Mouse (Mus musculus): ENCODE data around the gene Pld4.
A peak's percentile ranks its signal among the peaks of the same experiment; 100 is the strongest.
"Not testable (repeated sequence)": the region's sequence is repeated elsewhere in the genome, so short reads cannot be mapped to it uniquely, and the experiment has no call there.

Pld4 gene

GRCm38 (mm10) chr12:112801864-112802846, 41.7 kb downstream of the Pld4 start, which contains the start of gene Ahnak2:
Ahnak2 (minus strand) TSS chr12:112802657.
- no peak for DNase-seq (ENCODE audit: low spot score in 2 of 2)

DNA sequence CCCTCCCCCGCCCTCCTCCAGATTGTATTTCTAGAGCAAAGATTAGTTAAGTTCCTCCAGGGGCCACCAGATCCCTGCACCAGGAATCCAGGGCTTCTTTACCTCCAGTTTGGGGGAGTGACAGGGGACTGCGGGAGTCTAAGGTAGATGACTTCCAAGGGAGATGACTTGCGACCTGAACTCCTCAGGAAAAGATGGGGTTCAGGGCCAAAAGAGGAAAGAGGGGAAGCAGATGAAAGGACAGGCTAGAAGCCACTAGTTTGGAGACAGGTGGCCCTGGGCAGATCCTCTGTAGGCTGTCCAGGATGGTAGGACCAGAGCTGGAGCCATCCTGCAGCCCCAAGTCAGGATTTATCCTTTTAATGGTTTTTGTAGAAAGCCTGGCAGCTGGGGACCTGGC, 42.5 kb downstream of the Pld4 start:
- no peak for DNase-seq (ENCODE audit: low spot score in 2 of 2)

DNA sequence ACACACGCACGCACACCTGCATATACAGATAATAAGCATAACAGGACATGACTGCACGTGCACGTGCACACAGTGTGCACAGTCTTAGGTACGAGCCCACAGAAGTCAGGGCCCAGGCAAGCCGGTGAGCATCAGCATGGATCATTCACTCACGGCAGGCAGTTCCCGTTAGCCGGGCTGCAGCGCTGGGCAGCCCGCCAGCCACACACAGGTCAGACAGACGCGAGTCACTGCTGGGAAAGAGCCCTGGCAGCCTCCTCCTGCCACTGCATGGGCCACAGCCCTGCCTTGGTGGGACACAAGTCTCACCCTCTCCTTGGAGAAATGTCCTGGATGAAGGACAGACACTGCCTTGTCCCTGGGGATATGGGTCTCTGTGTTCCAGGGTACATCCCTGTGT, 43.6 kb downstream of the Pld4 start:
- no peak for DNase-seq (ENCODE audit: low spot score in 2 of 2)

DNA sequence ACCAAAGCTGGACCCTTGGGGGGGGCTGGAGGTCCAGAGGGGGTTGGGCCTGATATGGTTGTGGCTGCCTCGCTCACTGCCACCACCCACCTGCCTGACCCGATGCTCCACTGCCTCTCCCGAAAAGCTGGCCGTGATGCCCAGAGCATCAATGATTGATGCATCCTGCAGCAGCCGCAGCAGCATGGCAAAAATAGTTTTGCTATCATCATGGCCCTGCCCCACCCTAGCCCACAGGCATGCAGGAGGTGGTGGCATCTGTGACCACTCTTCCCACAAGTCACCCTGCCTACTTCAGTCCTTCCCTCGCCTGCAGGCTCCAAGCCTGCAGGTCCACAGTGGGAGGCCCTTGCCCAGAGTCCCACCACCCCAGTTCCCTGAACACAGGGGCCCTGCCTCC, 45.6 kb downstream of the Pld4 start:
- DNase-seq (ENCODE audit: low spot score in 2 of 2) = no peak

- DNase-seq (ENCODE audit: low spot score in 2 of 2) = no peak
Observed at GRCm38 (mm10) chr12:112807796-112808195, 47.3 kb downstream of the Pld4 start.

DNA sequence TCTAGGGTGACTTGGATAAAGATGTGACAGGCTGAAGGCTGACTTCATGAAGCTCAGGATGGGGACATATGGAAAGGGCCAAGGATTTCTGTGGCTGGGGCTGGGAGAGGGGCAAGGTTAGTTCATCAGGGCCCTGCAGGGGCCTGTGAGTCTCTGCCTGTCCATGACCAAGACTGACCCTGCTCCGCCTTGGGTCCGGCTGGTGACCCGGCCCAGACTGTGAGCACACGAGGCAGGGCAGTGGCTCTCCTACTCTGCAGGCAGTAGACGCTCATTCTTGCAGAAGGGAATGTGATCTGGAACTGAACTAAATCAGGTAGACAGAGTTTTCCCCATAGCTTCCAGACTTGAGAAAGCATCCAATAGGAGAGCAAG, 47.7 kb downstream of the Pld4 start:
- no peak for DNase-seq (ENCODE audit: low spot score in 2 of 2)

DNA sequence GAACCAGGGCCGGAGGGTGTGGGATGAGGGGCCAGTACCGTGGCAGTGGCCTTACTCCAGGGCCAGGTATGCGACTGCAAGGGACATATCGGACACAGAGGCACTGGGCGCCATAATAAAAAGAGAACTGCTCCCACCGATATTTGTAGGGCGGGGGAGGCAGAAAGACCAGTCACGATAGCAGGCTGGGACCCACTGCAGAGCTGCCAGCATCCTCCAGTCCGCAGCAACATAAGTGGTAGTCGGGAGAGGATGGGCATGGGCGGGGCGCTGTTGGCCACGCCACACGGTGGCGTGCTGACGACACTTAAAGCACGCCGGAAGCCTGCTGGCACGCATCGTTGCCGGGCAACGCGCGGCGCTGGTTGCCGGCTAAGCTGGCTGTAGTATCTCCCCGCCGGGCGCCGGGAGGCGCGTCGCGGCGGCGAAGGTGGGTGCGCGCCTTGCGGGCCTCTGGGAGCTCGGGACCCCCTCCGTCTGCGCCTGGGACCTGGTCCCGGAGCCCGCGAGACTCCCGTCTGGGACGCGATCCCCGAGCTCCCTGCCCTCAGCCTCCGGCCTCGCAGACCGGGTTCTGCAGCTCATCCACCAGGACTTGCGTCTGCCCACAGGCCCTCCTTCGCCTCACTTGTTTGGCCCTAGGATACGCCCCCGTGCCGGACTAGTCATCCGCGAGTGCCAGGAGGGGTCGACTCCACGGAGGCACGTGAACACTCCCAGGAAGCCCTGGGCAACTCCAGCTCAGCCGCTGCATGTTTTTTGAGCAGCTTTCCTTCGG, 48.3 kb downstream of the Pld4 start, which contains the start of gene Clba1:
Clba1 (plus strand) TSS at position 351 of the 778 bp plus-strand sequence.
- DNase-seq (ENCODE audit: low spot score in 2 of 2) = peak; percentile 85 to 93

DNA sequence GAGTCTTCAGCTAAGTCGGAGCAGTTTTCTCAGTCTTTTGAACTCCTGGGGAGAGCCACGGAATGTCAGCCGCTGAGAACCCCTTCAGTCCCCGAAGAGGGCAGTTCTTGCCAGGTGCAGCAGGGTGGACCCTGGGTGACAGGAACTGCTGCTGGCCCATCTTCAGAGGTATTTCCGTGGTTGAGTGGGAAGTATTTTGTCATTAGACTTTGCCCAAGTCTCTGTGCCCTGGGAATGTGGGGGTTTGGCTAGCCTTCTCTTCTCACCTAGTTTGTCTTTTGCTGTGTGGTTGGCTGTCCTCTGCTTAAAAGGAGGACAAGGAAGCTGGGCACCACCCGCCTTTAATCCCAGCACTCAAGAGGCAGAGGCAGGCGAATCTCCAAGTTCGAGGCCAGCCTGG, 49.2 kb downstream of the Pld4 start:
- no peak for DNase-seq (ENCODE audit: low spot score in 2 of 2)

DNA sequence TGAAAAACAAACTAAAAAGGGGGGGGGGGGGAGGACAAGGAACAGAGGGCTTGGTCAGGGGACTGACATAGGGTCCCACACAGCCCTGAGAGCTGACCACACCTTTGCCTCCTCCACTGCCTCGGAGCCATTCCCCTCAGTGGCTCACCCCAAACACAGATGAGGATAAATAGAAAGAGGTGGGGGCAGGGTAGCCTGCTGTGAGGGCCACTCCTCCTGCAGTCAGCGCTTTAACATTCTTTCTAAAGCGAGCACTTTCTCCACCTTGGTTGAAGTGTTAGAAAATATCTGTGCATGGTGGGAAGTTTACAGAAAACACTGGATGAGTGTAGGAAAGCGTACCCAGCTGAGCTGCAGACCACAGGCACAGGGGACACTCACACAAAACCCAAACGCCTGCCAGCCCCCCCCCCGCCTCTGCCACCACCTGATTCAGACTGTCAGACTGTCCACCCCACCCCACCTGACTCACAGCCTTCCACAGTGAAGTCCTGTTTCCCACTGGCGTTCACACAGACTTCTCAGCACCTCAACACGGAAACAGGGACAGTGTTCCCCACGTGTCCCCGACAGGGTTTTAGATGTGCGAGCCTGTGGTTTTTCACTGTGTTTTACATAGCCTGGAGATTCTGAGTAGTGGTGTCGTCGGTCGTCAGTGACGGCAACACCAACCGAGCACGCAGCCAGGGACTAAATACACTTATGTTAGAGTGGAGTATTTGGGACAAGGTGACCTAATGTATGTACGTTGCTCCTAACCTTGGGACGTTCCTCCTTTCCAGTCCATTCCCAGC, 49.8 kb downstream of the Pld4 start:
- DNase-seq (ENCODE audit: low spot score in 2 of 2) = no peak

GRCm38 (mm10) chr12:112813370-112813769, 52.9 kb downstream of the Pld4 start:
- DNase-seq (ENCODE audit: low spot score in 2 of 2) = no peak

DNA sequence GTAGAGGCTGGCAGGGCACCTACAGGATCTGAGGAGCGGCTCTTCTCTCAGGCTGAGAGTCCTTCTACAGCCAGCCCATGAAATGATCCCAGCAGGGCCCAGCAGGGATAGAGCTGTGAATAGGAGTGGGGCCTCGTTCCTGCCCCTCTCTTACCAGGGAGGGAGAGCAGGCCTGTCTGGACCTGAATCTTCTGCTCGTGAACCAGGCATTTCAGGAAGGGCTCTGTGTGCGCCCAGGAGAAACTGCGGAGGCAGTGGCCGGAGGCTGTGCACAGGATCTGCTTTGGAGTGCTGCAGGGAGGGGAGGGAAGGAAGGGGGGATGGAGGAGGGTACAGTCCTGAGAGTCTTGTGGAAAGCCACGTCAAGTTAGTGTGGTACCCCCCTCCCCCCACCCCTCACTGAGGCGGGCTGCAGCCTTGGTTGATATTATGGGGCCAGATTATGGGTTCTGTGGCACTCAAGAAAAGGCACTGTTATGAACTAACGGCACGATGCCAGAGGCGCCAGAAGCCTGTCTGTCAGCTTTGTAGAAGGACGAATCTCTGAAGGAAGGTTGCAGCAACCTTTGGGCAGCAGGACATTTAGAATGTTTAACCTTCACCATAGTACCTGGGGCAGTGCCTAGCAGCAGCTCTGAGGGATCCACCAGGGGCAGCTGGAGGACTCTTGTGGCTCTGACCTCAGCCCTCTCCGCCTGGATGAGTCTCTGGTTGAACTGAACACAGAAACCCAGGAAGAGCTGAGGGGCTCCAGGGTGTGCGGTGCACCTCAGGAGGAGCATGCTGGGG, 54.4 kb downstream of the Pld4 start:
- DNase-seq (ENCODE audit: low spot score in 2 of 2) = no peak

GRCm38 (mm10) chr12:112816294-112816693, 55.8 kb downstream of the Pld4 start:
- peak in 1 of 2 experiments; percentile 66 for DNase-seq (ENCODE audit: low spot score in 2 of 2)

- not testable (repeated sequence) for DNase-seq (ENCODE audit: low spot score in 2 of 2)
Observed at GRCm38 (mm10) chr12:112816866-112817265, 56.4 kb downstream of the Pld4 start.
